Mouse (Mus musculus): ENCODE results near the gene Hs6st3.
"Not testable (repeated sequence)": the region's sequence is repeated elsewhere in the genome, so short reads cannot be mapped to it uniquely, and the experiment has no call there.

Hs6st3 gene

DNA sequence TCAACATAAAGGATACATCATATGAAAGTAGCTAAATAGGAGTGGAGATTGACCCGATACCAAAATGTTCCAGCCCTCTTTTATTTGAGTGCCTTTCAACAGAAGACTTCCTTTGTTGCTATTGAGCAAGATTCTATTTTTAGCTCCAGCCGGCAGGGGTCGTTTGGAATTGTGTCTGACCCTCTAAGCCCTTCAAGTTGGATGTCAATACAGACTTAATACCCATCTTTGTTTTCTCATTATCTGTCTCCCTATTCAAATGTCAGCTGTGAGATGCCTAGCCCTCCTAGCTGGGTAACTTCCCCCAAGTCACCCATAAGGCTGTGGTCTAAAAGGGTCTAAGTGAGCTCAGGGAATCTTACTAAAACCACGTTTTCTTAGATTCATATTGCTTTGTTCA is 312.3 kb downstream of the Hs6st3 start:
- DNase-seq (ENCODE audit: low read depth in 1 of 2, low spot score in 2 of 2): no peak

- no peak for DNase-seq (ENCODE audit: low read depth in 1 of 2, low spot score in 2 of 2)
These were observed 313.5 kb downstream of the Hs6st3 start for GRCm38 (mm10) chr14:119451594-119451993.

GRCm38 (mm10) chr14:119452382-119452781 is 314.2 kb downstream of the Hs6st3 start:
- no peak for DNase-seq (ENCODE audit: low read depth in 1 of 2, low spot score in 2 of 2)

- no peak for DNase-seq (ENCODE audit: low read depth in 1 of 2, low spot score in 2 of 2)
These were observed 314.7 kb downstream of the Hs6st3 start for GRCm38 (mm10) chr14:119452797-119453196.

DNA sequence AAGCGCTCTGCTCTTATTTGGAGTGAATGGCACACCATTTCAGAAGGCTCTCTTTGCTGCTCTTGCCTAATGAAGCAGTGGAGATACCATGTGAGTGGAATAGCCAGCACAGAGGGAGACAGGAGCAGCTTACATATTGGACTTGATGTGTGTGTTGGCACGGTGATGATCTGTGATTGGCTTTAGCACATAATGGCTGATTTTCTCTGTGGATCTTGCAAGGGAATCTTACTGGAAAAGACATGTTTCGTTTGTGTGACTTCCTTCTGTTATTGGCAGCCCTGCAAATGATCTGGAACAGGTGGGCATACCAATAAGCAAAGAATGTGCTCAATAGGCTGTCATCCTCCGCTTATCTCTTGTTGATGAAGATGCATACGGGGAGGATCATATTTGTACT is 326.2 kb downstream of the Hs6st3 start:
- no peak for DNase-seq (ENCODE audit: low read depth in 1 of 2, low spot score in 2 of 2)

DNA sequence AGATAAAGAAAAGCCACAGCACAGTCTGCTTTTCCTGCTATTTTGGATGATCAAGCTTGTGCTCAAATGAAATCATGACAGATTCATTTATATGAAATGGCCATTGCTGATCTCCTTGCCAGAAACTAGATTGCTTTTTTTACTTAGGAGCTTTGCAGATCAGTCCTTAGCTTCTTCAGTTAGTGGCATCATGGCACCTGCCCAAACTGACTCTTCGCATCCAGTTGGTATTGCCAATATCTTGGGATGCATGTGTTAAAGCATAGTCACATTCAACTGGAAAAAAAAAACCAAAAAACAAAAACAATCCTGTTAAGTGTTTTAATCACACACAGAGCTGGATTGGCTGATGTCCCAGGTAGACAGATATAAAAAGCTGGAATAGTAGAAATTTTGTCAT is 326.7 kb downstream of the Hs6st3 start:
- no peak for DNase-seq (ENCODE audit: low read depth in 1 of 2, low spot score in 2 of 2)

DNA sequence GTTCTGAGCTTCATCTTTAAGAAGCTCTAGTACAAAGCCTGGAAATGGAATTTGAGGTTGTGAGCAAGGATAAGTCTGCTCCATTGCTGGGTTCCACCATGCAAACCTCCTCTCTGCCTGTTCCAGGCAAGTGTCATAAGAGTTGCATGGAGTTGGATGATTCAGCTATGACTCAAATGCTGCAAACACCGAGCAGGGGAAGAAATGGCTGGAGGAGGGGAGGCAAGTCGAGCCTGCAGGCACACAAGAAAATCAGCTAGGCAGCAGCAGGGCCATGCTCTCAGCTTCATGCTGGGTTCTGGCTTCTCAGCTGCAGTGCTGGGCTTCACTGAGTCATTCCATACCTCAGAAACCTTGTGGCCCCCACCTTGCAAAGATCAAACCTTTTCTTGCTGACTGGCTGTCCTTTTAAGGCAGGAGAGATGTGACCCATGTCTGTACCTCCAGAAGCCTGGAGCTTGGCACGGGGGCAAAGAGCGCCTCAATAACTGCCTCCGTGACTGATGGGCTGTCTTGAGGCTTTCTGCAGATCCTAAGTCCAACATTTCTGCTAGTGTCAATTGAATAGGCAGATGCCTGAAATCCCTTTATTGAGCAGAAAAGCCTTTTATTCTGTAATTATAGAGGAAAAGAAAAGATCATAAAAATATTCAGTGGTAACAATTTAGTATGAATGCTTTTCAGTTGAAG is 328.9 kb downstream of the Hs6st3 start:
- no peak for DNase-seq (ENCODE audit: low read depth in 1 of 2, low spot score in 2 of 2)

DNA sequence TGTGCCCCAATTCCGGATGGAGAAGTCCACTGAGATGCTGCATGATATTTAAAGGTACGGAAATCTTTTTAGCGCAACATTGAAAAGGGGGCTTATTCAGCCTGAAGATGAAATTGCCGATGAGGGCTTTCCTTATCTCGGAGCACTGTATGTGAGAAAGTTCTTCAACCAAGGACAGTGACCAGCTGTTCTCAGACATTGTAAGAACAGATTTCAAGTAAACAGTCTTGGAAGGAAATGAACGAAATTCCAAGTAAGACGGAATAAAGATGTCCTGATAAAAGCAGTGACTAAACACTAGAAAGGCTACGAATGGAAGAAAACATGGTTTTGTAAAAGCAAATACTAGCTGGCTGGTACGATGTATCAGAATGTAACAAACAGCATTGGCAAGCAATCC is 338.4 kb downstream of the Hs6st3 start:
- DNase-seq (ENCODE audit: low read depth in 1 of 2, low spot score in 2 of 2): no peak

GRCm38 (mm10) chr14:119477836-119478235 is 339.7 kb downstream of the Hs6st3 start:
- no peak for DNase-seq (ENCODE audit: low read depth in 1 of 2, low spot score in 2 of 2)

DNA sequence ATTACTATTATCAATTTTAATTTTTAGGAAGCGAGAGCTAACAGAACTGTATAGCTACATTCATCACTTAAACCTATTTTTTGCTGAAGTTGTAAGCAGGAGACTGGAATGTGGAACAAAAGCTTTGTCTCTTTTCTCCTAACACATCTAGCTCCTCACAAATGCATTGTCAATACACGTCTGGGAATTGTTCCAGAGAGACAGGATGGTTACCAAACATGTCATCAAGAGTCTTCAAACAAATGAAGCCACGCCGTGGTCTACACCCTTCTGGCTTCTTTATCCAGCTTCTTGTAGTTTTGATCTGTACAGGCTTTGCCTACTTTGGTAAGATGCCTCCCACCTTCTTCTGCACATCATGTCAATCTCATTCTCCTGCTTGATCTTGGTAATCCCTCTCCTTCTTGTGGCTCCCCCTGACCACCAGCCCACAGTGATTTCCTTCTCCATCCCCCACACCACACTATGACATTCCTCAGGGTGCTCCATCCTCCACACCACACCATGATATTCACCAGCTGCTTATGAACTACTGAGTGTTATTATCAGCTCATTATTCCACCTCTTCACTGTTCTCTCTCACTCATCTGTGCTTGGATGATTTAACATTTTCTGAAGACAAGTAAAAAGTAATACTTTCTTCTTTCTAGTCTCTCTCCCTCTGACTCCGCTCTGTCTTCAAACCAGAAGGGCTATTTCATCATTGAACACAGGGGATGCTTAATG is 351.0 kb downstream of the Hs6st3 start:
- DNase-seq (ENCODE audit: low read depth in 1 of 2, low spot score in 2 of 2): no peak

- DNase-seq (ENCODE audit: low read depth in 1 of 2, low spot score in 2 of 2): no peak
These were observed 382.5 kb downstream of the Hs6st3 start for GRCm38 (mm10) chr14:119520632-119521031.

GRCm38 (mm10) chr14:119521056-119521455 is 382.9 kb downstream of the Hs6st3 start:
- DNase-seq (ENCODE audit: low read depth in 1 of 2, low spot score in 2 of 2): no peak

DNA sequence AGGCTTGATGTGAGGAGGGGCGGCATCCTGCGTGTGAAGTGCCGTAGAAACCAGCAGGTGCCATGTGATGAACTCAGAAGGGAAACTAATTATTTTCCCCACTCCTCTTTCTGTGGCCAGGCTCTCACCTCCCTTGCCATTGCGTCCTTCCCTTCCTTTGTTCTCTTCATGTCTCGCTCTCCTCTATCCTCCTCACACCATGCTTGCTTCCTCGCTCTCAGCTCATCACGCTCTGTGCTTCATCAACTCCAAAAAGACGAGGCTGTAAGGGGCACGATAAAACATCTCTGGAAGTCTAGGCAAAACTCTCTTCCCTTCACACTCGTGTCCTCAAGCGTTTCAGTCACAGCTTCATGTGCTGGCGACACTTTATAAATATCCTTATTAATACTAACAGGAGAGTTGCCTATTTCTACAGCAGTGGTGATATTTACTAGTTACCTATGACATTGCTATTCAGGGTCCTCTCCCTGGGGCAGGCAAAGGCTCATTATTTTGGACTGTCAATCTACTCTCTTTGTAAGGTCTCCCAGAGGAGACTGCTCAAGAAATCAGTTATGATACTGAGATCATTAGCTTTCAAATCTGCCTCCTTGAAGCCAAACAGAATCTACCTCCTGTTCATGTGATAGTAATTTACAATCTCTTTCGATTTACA is 394.9 kb downstream of the Hs6st3 start:
- DNase-seq (ENCODE audit: low read depth in 1 of 2, low spot score in 2 of 2): no peak

DNA sequence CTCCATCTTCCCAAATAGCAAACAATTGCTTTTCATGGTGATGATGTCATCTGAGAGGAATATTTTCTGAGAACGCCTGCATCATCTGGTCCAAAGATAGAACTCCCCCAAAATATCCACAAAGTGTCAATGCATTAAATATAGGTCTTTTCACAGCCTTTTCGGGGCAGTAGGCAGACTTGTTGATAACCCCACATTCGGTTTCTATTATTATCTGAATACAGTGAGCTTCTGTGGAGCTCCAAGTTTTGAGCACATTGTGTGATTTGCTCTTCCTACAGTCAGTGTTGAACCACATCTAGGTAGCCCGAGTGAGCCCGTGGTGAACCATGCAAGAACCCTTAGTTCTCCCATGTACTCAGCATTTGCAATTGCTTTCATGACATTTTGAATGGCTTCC is 402.4 kb downstream of the Hs6st3 start:
- no peak for DNase-seq (ENCODE audit: low read depth in 1 of 2, low spot score in 2 of 2)

DNA sequence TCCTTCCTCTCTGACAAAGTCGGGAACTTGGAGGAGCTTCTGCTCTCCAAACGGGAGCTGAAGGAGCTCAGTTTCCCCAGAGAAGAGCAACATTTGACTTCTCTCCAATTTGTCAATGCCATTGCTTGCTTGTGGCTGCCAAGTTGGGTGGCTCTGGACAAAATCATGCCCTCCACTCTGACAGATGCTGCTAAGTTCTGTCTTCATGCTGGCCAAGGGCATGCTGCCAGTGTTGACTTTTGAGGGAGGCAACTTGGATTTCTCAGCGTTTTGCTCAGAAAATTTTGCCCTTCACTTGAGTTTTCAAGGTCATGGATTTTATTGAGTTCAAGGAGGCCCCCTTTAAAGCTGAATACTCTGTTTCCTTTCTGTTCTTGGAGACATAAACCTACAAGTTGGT is 406.5 kb downstream of the Hs6st3 start:
- no peak for DNase-seq (ENCODE audit: low read depth in 1 of 2, low spot score in 2 of 2)

DNA sequence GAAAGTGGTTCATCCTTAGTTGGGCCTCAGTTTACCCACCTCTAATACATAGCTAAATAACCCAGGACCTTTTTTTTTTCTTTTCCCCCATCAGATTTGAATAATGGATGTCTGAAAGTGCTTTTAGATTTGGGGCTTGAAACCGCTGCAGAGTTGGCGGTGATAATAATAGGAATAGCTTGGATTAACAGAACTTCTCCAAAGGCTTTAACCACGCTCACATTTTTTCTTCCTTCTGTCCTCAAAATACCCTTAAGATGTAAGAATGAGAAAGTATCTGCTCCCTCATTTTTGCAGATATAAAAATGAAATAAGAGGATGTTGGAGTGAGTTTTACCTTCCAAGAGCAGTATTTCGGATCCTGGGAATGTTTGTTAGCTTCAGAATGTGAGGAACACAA is 420.2 kb downstream of the Hs6st3 start:
- DNase-seq (ENCODE audit: low read depth in 1 of 2, low spot score in 2 of 2): no peak

DNA sequence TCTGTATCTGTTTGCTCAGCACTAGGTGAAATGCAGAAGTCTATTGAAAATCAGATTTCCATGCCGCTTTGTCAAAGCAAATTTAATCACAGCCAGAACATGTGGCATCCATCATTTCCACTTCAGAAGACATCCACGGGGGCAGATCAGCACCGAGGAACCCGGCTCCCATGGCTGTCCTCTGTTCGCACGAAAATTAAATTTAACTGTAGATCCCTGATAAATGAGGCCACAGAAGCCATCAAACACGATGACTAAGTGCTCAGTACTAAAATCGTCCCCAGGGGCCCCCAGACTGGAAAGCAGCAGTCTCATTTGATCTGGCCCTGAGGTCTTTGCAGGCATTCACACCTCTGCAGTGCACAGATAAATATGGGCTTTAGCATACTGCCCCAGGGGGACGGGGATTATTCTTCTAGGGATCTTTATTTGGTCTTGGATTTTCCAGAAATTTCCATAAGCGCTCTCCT is 443.9 kb downstream of the Hs6st3 start:
- DNase-seq (ENCODE audit: low read depth in 1 of 2, low spot score in 2 of 2): no peak

- no peak for DNase-seq (ENCODE audit: low read depth in 1 of 2, low spot score in 2 of 2)
These were observed 446.9 kb downstream of the Hs6st3 start for GRCm38 (mm10) chr14:119585069-119585468.

- not testable (repeated sequence) for DNase-seq (ENCODE audit: low read depth in 1 of 2, low spot score in 2 of 2)
These were observed 449.2 kb downstream of the Hs6st3 start for GRCm38 (mm10) chr14:119587365-119587764.

GRCm38 (mm10) chr14:119604327-119604726 is 466.2 kb downstream of the Hs6st3 start:
- DNase-seq (ENCODE audit: low read depth in 1 of 2, low spot score in 2 of 2): no peak

DNA sequence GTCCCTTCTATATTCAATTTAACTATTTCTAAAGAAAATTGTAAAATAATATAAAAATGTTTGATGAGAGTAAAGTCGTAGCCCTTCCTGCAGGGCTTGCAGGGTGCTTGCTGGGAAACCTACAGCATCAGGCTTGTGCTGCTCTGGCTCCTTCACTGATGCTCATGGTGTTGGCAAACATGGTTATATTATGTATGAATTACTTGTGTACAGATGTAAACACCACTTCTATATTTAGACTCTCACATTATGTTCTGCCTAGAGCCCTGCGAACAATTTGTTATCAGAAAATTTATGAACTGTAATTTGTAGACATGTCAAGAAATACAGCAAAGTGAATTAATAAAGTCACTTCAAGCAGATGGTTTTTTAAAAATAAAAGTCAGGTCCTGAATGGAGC is 474.7 kb downstream of the Hs6st3 start:
- DNase-seq (ENCODE audit: low read depth in 1 of 2, low spot score in 2 of 2): no peak

DNA sequence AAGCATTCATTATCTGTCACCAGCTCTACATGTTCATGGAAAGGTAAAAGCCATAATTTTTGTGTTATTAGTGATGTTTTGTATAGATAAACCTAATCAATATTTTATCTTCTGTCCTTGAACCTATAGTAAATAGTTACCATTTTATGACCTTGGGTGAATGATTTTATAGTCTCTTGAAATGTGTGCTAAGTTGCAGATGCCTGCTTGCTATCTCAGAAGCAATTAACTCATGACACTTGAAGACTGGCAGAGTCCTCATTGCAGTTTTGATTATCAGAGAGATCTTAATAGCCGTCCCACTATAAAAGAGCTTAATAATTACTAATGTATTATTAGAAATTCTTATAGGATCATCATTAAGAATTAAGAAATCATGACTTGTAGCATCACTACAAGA is 491.0 kb downstream of the Hs6st3 start:
- no peak for DNase-seq (ENCODE audit: low read depth in 1 of 2, low spot score in 2 of 2)
